Mouse (Mus musculus): ENCODE results near the gene Rbl1. TPM values are rescaled to one million over a fixed set of nuclear protein-coding genes. Genes with fewer than 3 reads are reported as not detected.

Rbl1 gene
- polyA plus RNA-seq, 1 experiment from 2014 or later: 5.7 TPM

- H3K9ac ChIP-seq: no peak overlapping the region
- no peak overlapping the region for H3K4me2 ChIP-seq (replicated peaks)
- ATAC-seq (ENCODE audit: low FRiP score) (no peak), DNase-seq (ENCODE audit: low spot score) (no peak)
- no peak overlapping the region for H3K4me3 ChIP-seq (replicated peaks; ENCODE audit: low read length)
- H3K36me3 ChIP-seq (replicated peaks; ENCODE audit: control insufficient read depth, insufficient read depth): no peaks in the 10 kb centered on the region
- H3K27ac ChIP-seq: no peak overlapping the region
- no peaks in the 10 kb centered on the region for H3K9me3 ChIP-seq (ENCODE audit: control insufficient read depth, low read length)
- H3K27me3 ChIP-seq (ENCODE audit: control insufficient read depth, insufficient read depth, low read length): no peaks in the 10 kb centered on the region
- 88% methylated on average over 1 of the region's 1 CpGs for WGBS
- H3K4me1 ChIP-seq (replicated peaks; ENCODE audit: control insufficient read depth, insufficient read depth, low read length): 0 out of 2 replicates have a peak, but pooled peaks cover 3% of the 10 kb centered on the region
Observed at GRCm38 (mm10) chr2:157132086-157132485, 72.2 kb downstream of the Rbl1 start.

GRCm38 (mm10) chr2:157130813-157131514, 73.4 kb downstream of the Rbl1 start:
- Histone ChIP-seq H3K4me3 (replicated peaks; ENCODE audit: low read length) (no peak overlapping the region), H3K27ac (no peak overlapping the region), H3K9ac (no peak overlapping the region), H3K4me2 (replicated peaks) (no peak overlapping the region), H3K9me3 (ENCODE audit: control insufficient read depth, low read length) (no peaks in the 10 kb centered on the region), H3K4me1 (replicated peaks; ENCODE audit: control insufficient read depth, insufficient read depth, low read length) (0 out of 2 replicates have a peak, but pooled peaks cover 3% of the 10 kb centered on the region), H3K36me3 (replicated peaks; ENCODE audit: control insufficient read depth, insufficient read depth) (no peaks in the 10 kb centered on the region), H3K27me3 (ENCODE audit: control insufficient read depth, insufficient read depth, low read length) (no peaks in the 10 kb centered on the region)
- DNase-seq (ENCODE audit: low spot score) (no peak), ATAC-seq (ENCODE audit: low FRiP score) (no peak)
- 90% methylated on average over 8 of the region's 8 CpGs for whole genome bisulfite sequencing

DNA sequence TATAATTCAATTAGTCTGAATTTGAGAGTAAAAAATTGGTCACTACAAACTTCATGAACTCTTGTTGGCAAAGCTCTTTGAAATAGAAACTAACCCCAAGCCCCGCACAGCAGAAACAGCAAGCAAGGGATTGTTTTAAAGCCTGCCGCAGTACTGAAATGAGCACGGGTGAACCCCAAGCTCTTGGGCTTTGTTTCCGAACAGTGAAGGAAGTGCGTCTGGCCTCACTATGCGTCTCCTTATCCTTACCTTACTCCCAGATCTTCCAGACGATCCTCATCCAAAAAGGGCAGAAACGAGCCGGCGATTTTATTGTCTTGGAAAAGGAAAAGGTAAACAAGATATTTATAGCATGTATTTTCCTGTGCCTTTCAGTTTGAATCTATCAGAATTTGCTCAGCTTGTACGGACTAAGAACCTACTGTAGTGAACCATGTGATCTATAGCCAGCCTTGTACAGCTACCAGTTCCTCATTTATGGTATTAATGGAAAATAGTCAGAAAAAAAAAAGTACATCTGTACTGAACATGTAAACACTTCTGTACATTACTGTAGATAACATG, 74.7 kb downstream of the Rbl1 start:
- WGBS: 87% methylated on average over 11 of the region's 11 CpGs
- Histone ChIP-seq H3K4me3 (replicated peaks; ENCODE audit: low read length) (no peak overlapping the region), H3K9ac (no peak overlapping the region), H3K4me1 (replicated peaks; ENCODE audit: control insufficient read depth, insufficient read depth, low read length) (no peaks in the 10 kb centered on the region), H3K36me3 (replicated peaks; ENCODE audit: control insufficient read depth, insufficient read depth) (no peaks in the 10 kb centered on the region), H3K9me3 (ENCODE audit: control insufficient read depth, low read length) (no peaks in the 10 kb centered on the region), H3K27me3 (ENCODE audit: control insufficient read depth, insufficient read depth, low read length) (no peaks in the 10 kb centered on the region), H3K27ac (no peak overlapping the region), H3K4me2 (replicated peaks) (no peak overlapping the region)
- DNase-seq (ENCODE audit: low spot score): no peak
- no peak for ATAC-seq (ENCODE audit: low FRiP score)

GRCm38 (mm10) chr2:157129096-157129495, 75.2 kb downstream of the Rbl1 start:
- ATAC-seq (ENCODE audit: low FRiP score): no peak
- H3K9me3 ChIP-seq (ENCODE audit: control insufficient read depth, low read length): no peaks in the 10 kb centered on the region
- no peaks in the 10 kb centered on the region for H3K36me3 ChIP-seq (replicated peaks; ENCODE audit: control insufficient read depth, insufficient read depth)
- no peaks in the 10 kb centered on the region for H3K4me1 ChIP-seq (replicated peaks; ENCODE audit: control insufficient read depth, insufficient read depth, low read length)
- 96% methylated on average over 4 of the region's 4 CpGs for WGBS
- H3K4me3 ChIP-seq (replicated peaks; ENCODE audit: low read length): no peak overlapping the region
- no peak overlapping the region for H3K27ac ChIP-seq
- no peaks in the 10 kb centered on the region for H3K27me3 ChIP-seq (ENCODE audit: control insufficient read depth, insufficient read depth, low read length)
- H3K4me2 ChIP-seq (replicated peaks): no peak overlapping the region
- DNase-seq (ENCODE audit: low spot score): no peak
- H3K9ac ChIP-seq: no peak overlapping the region

DNA sequence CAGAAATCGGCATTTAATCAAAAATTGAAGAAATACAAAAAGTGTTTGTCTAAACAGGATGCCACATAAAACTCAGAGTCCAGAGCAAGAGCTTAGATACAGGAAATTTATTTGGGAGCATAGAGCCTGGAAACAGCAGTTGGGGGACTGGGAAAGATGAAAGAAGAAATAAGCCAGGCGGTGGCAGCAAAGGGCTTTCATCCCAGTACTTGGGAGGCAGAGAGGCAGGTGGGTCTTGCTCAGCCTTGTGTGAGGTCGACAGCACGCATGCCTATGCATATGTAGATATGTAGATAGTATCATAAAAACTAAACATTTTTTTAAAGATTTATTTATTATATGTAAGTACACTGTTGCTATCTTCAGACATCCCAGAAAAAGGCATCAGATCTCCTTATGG, 76.3 kb downstream of the Rbl1 start:
- ATAC-seq (ENCODE audit: low FRiP score) (no peak), DNase-seq (ENCODE audit: low spot score) (no peak)
- no peak overlapping the region for H3K4me2 ChIP-seq (replicated peaks)
- H3K27ac ChIP-seq: no peak overlapping the region
- H3K4me1 ChIP-seq (replicated peaks; ENCODE audit: control insufficient read depth, insufficient read depth, low read length): no peaks in the 10 kb centered on the region
- no peak overlapping the region for H3K4me3 ChIP-seq (replicated peaks; ENCODE audit: low read length)
- no peaks in the 10 kb centered on the region for H3K27me3 ChIP-seq (ENCODE audit: control insufficient read depth, insufficient read depth, low read length)
- H3K9ac ChIP-seq: no peak overlapping the region
- H3K36me3 ChIP-seq (replicated peaks; ENCODE audit: control insufficient read depth, insufficient read depth): no peaks in the 10 kb centered on the region
- 74% methylated on average over 4 of the region's 4 CpGs for WGBS
- no peaks in the 10 kb centered on the region for H3K9me3 ChIP-seq (ENCODE audit: control insufficient read depth, low read length)

DNA sequence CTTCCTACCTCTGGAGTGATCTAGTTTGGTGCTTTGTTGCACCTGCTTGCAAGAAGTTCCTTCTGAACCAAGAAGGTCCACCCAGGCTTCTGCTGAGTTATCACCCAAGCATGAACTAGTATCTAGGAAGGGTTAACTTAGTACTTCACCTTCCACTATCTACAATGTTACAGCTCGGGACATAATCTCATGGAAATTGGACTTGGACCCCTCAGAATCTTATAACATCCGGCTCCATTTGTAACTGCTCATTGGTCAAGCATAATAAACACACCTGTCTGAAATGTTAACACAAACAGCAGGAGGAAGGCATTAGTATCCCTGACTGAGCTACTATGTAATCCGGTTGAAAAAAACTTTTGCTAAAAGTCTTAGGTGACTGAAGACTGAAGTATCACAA, 77.0 kb downstream of the Rbl1 start:
- H3K9ac ChIP-seq: no peak overlapping the region
- H3K4me3 ChIP-seq (replicated peaks; ENCODE audit: low read length): no peak overlapping the region
- H3K4me1 ChIP-seq (replicated peaks; ENCODE audit: control insufficient read depth, insufficient read depth, low read length): no peaks in the 10 kb centered on the region
- no peaks in the 10 kb centered on the region for H3K36me3 ChIP-seq (replicated peaks; ENCODE audit: control insufficient read depth, insufficient read depth)
- DNase-seq (ENCODE audit: low spot score) (no peak), ATAC-seq (ENCODE audit: low FRiP score) (no peak)
- no peaks in the 10 kb centered on the region for H3K27me3 ChIP-seq (ENCODE audit: control insufficient read depth, insufficient read depth, low read length)
- no peak overlapping the region for H3K27ac ChIP-seq
- WGBS: 93% methylated on average over 3 of the region's 3 CpGs
- H3K4me2 ChIP-seq (replicated peaks): no peak overlapping the region
- H3K9me3 ChIP-seq (ENCODE audit: control insufficient read depth, low read length): no peaks in the 10 kb centered on the region

GRCm38 (mm10) chr2:157125246-157125645, 79.1 kb downstream of the Rbl1 start:
- Histone ChIP-seq H3K36me3 (replicated peaks; ENCODE audit: control insufficient read depth, insufficient read depth) (peaks cover 8% of the 10 kb centered on the region; the same call in 1 of the 2 replicates), H3K4me2 (replicated peaks) (no peak overlapping the region), H3K4me1 (replicated peaks; ENCODE audit: control insufficient read depth, insufficient read depth, low read length) (no peaks in the 10 kb centered on the region), H3K27ac (no peak overlapping the region), H3K4me3 (replicated peaks; ENCODE audit: low read length) (no peak overlapping the region), H3K27me3 (ENCODE audit: control insufficient read depth, insufficient read depth, low read length) (no peaks in the 10 kb centered on the region), H3K9me3 (ENCODE audit: control insufficient read depth, low read length) (no peaks in the 10 kb centered on the region), H3K9ac (no peak overlapping the region)
- DNase-seq (ENCODE audit: low spot score): no peak
- WGBS: 87% methylated on average over 3 of the region's 3 CpGs
- no peak for ATAC-seq (ENCODE audit: low FRiP score)

- no peak for DNase-seq (ENCODE audit: low spot score)
- Histone ChIP-seq H3K4me1 (replicated peaks; ENCODE audit: control insufficient read depth, insufficient read depth, low read length) (no peaks in the 10 kb centered on the region), H3K4me2 (replicated peaks) (no peak overlapping the region), H3K4me3 (replicated peaks; ENCODE audit: low read length) (no peak overlapping the region), H3K27me3 (ENCODE audit: control insufficient read depth, insufficient read depth, low read length) (no peaks in the 10 kb centered on the region), H3K9ac (no peak overlapping the region), H3K9me3 (ENCODE audit: control insufficient read depth, low read length) (no peaks in the 10 kb centered on the region), H3K27ac (no peak overlapping the region), H3K36me3 (replicated peaks; ENCODE audit: control insufficient read depth, insufficient read depth) (peaks cover 14% of the 10 kb centered on the region; the same call in 1 of the 2 replicates)
- WGBS: 93% methylated on average over 8 of the region's 8 CpGs
- no peak for ATAC-seq (ENCODE audit: low FRiP score)
Observed at GRCm38 (mm10) chr2:157121766-157122165, 82.6 kb downstream of the Rbl1 start.

- no peak overlapping the region for H3K9ac ChIP-seq
- ATAC-seq (ENCODE audit: low FRiP score) (no peak), DNase-seq (ENCODE audit: low spot score) (no peak)
- 77% methylated on average over 3 of the region's 3 CpGs for WGBS
- H3K4me3 ChIP-seq (replicated peaks; ENCODE audit: low read length): no peak overlapping the region
- H3K36me3 ChIP-seq (replicated peaks; ENCODE audit: control insufficient read depth, insufficient read depth): peaks cover 17% of the 10 kb centered on the region
- no peaks in the 10 kb centered on the region for H3K9me3 ChIP-seq (ENCODE audit: control insufficient read depth, low read length)
- H3K27me3 ChIP-seq (ENCODE audit: control insufficient read depth, insufficient read depth, low read length): no peaks in the 10 kb centered on the region
- H3K4me1 ChIP-seq (replicated peaks; ENCODE audit: control insufficient read depth, insufficient read depth, low read length): no peaks in the 10 kb centered on the region
- H3K4me2 ChIP-seq (replicated peaks): no peak overlapping the region
- no peak overlapping the region for H3K27ac ChIP-seq
Observed at GRCm38 (mm10) chr2:157119075-157119474, 85.3 kb downstream of the Rbl1 start.

Data from hindbrain, embryonic 14.5 days (tissue).